In the genomic region with DNA sequence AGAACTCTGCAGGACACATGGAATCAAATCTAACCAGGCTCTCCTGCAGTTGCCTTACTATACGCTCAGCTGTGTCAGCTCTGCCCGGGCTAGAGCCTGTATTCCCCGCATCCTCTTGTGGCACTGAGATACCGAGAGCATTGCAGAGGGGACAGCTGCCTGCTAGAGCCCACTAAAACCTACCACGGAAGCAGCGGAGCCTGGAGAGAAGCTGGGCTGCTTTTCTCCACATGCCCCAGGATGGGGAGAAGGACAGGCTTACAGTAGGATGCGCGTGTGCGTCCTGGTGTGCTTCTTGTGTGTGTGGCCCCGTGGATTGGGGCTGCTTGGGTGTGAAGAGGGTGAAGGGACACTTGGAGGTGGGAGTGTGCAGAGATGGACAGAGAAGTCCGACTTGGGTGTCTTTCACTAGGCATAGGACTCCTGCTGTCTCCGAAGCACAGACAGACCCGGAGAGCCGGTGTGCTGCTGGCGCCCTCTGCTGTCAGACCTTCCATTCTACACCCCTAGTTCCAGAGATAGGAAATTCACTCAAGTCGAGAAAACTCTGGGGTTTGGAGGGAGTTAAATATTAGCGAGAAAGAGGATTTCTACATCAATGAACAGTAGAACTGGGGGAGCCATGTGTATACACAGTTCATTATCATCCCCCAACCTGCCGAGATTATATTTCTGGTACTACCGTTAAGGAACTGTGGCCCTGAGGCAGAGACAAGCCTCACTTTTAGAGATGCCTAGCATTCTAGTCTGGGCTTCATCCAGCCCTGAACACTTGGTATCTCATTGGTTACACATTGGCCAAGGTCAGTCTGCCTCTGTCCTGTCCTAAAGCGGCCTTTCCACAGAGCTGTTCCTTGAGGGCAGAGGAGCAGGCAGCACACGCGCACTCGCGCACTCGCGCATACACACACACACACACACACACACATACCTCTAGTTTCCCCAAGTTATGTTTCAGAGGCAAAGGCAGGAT, we compare ENCODE assay signal across 8 mouse cellular contexts. TPM values are rescaled to one million over a fixed set of nuclear protein-coding genes. Genes with fewer than 3 reads are reported as not detected.
DNase-seq lines count a peak whose midpoint lies in the region; ATAC-seq lines count a peak whose summit lies in the region.

No protein-coding gene starts in this region.

- H3K36me3 ChIP-seq in intestine, embryonic 16.5 days (ENCODE audit: control insufficient read depth, insufficient read depth, low read length): no peaks in the 10 kb centered on the region
- no peaks in the 10 kb centered on the region for H3K36me3 ChIP-seq in midbrain, embryonic 11.5 days (ENCODE audit: control insufficient read depth, insufficient read depth, low read length)

- intact Hi-C loops in gastrocnemius, postnatal 36 days (cut with DNase I): loop anchor here (2.0 to 5.0 kb wide), 2 partner anchors 83 to 152 kb away; no protein-coding TSS in a partner anchor
- intact Hi-C loops in left cerebral cortex, postnatal 36 days (cut with DNase I): loop anchor here (2.0 to 5.0 kb wide), 2 partner anchors 66 to 153 kb away; a partner anchor contains a TSS

- WGBS in intestine, embryonic 16.5 days: 33% methylated on average over 26 of the region's 26 CpGs
- 41% methylated on average over 26 of the region's 26 CpGs for WGBS in midbrain, embryonic 11.5 days

- H3K4me2 ChIP-seq in intestine, embryonic 16.5 days (ENCODE audit: low read depth, low read length): peak overlapping the region; percentile 38
- H3K4me2 ChIP-seq in midbrain, embryonic 11.5 days: peak overlapping the region; percentile 36

- peak; percentile 84 for ATAC-seq in intestine, embryonic 16.5 days
- ATAC-seq in midbrain, embryonic 11.5 days (ENCODE audit: low FRiP score): peak; percentile 76; the same call in 1 of the 2 replicates

- H3K4me3 ChIP-seq in intestine, embryonic 16.5 days (ENCODE audit: low read length): no peak overlapping the region; the same call in 1 of the 2 replicates
- no peak overlapping the region for H3K4me3 ChIP-seq in midbrain, embryonic 11.5 days (ENCODE audit: low read depth, low read length)

- H3K27me3 ChIP-seq in intestine, embryonic 16.5 days (replicated peaks; ENCODE audit: control insufficient read depth, insufficient read depth, low read length): no peaks in the 10 kb centered on the region
- H3K27me3 ChIP-seq in midbrain, embryonic 11.5 days (ENCODE audit: control insufficient read depth, insufficient read depth, low read length): no peaks in the 10 kb centered on the region; the same call in 1 of the 2 replicates

- no peaks in the 10 kb centered on the region; the same call in 1 of the 2 replicates for H3K9me3 ChIP-seq in intestine, embryonic 16.5 days (ENCODE audit: control insufficient read depth, low read length)
- no peaks in the 10 kb centered on the region for H3K9me3 ChIP-seq in midbrain, embryonic 11.5 days (ENCODE audit: control insufficient read depth, low read length)

- no peak overlapping the region; the same call in 1 of the 2 replicates for H3K9ac ChIP-seq in intestine, embryonic 16.5 days (ENCODE audit: low read depth, low read length)
- H3K9ac ChIP-seq in midbrain, embryonic 11.5 days (ENCODE audit: low read length): peak overlapping the region; percentile 55; the same call in 1 of the 2 replicates

- peak; percentile 75 to 92 for DNase-seq in adrenal gland, adult (ENCODE audit: inconsistent age in 2 of 2, low spot score in 1 of 2)
- peak; percentile 85 for DNase-seq in embryo, embryonic 10.5 days (ENCODE audit: low spot score)
- DNase-seq in gastrocnemius, postnatal 36 days: peak; percentile 64 to 76
- peak; percentile 77 to 82 for DNase-seq in left cerebral cortex, postnatal 36 days (ENCODE audit: low spot score in 2 of 2)
- DNase-seq in midbrain, embryonic 11.5 days (ENCODE audit: low spot score, missing footprints): peak; percentile 97
- peak; percentile 93 for DNase-seq in right cerebral cortex, postnatal 4 days
- peak; percentile 75 for DNase-seq in yolk sac, embryonic 10.5 days (ENCODE audit: low spot score)

- H3K27ac ChIP-seq in intestine, embryonic 16.5 days (ENCODE audit: low read length): no peak overlapping the region
- H3K27ac ChIP-seq in midbrain, embryonic 11.5 days (ENCODE audit: low read depth, low read length): no peak overlapping the region

- peaks cover 11% of the 10 kb centered on the region for H3K4me1 ChIP-seq in intestine, embryonic 16.5 days (ENCODE audit: control insufficient read depth, insufficient read depth, low read length)
- H3K4me1 ChIP-seq in midbrain, embryonic 11.5 days (ENCODE audit: control insufficient read depth, insufficient read depth, low read length): peaks cover 3% of the 10 kb centered on the region; the same call in 1 of the 2 replicates

RNA-seq across cellular contexts. Expression of a gene that starts 0.5 kb away (rescaled TPM):
- total RNA-seq in gastrocnemius, postnatal 36 days (2021): not detected
- polyA plus RNA-seq in intestine, embryonic 16.5 days (2015; fragmentation: Nextera tagmentation; extraction: Ambion mirVana): not detected in 2 replicates
- total RNA-seq in left cerebral cortex, postnatal 36 days (2021): not detected
- polyA plus RNA-seq in midbrain, embryonic 11.5 days (2014; fragmentation: Nextera tagmentation; extraction: Ambion mirVana): not detected in 2 replicates

RNA-seq across cellular contexts. Expression of a gene that starts 27.2 kb away (rescaled TPM):
- 10 to 100 TPM; 42.7 to 53.9 TPM for total RNA-seq in gastrocnemius, postnatal 36 days (2021)
- 23.9 and 24.0 TPM in 2 replicates for polyA plus RNA-seq in intestine, embryonic 16.5 days (2015; fragmentation: Nextera tagmentation; extraction: Ambion mirVana)
- 100 to 1,000 TPM; 112 to 145 TPM for total RNA-seq in left cerebral cortex, postnatal 36 days (2021)
- polyA plus RNA-seq in midbrain, embryonic 11.5 days (2014; fragmentation: Nextera tagmentation; extraction: Ambion mirVana): 51.4 and 56.8 TPM in 2 replicates
